Mouse (Mus musculus): ENCODE measurements at regions not wholly inside any gene's neighbourhood (a gene's known extent, or its start where the extent isn't known, plus 50 kb on each side); places are given as distances from the start of the nearest gene placed in this dataset.
"Not testable (repeated sequence)": the region's sequence is repeated elsewhere in the genome, so short reads cannot be mapped to it uniquely, and the experiment has no call there.

DNA sequence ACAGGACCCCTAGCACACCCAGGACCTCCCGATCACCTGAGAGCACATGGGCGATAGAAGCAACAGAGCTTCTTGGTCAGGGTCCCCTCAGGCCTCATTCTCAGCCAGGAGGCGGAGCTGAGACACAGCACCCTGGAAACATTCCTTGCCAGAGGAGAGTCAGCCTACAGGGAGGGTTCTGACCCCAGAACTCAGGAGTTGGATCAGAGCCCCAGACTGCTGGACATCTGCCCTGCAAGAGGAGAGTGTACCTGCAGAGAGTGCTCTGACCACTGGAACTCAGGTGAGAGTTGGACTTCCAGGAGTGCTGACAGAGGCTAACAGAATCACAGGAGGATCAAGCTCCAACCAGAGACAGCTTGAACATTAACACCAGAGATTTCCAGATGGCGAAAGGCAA, 76.1 kb downstream of the Gpr85 start:
- not testable (repeated sequence) for H3K9me3 ChIP-seq; H3K4me2 ChIP-seq; ATAC-seq (ENCODE audit: low FRiP score); H3K9ac ChIP-seq; H3K4me1 ChIP-seq (replicated peaks); H3K4me3 ChIP-seq; H3K27ac ChIP-seq; H3K27me3 ChIP-seq; H3K36me3 ChIP-seq
- 95% methylated on average over 4 of the region's 4 CpGs for WGBS

DNA sequence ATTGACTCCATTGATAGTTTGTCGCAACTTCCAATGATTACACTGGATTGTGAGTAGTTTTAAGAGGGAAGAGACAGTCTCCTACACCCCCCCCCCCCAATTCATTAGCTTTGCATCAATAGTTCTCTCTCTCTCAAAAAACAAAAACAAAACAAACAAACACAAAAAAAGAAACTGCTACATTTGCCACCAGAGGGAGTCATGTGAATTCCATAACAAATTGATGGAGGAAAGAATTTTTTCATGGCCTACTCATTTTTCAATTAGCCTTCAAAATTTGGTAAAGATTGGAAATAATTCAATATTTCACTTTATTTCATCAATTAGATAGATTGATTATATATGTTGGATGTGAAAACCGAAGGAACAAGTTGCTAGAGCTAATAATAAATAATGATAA, 80.3 kb downstream of the Gpr85 start:
- no peak overlapping the region for H3K4me2 ChIP-seq
- no peak for ATAC-seq (ENCODE audit: low FRiP score)
- H3K4me1 ChIP-seq (replicated peaks): no peaks in the 10 kb centered on the region
- H3K36me3 ChIP-seq: no peaks in the 10 kb centered on the region
- H3K9ac ChIP-seq: no peak overlapping the region
- no peaks in the 10 kb centered on the region for H3K9me3 ChIP-seq
- 91% methylated on average over 2 of the region's 2 CpGs for WGBS
- no peaks in the 10 kb centered on the region for H3K27me3 ChIP-seq
- no peak overlapping the region for H3K27ac ChIP-seq
- H3K4me3 ChIP-seq: no peak overlapping the region

DNA sequence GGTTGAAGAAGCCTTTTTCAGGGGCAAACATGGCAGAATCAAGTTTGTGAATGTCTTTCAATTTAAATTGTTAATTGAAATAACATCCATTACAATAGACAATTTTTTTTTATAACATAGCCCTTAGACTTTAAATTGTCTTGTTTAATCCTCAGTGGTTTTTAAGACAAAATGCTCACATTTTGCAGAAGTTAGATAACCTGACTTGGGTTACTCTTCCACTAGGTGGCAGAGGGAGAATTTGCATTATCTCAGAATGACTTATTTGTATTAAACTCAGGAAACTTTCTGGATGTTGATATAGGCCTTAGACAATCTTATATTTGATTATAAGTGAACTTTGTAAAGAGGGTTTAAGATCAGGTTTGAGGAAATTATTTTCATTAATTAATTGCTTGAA, 80.8 kb downstream of the Gpr85 start:
- no peaks in the 10 kb centered on the region for H3K36me3 ChIP-seq
- no peaks in the 10 kb centered on the region for H3K27me3 ChIP-seq
- H3K9ac ChIP-seq: no peak overlapping the region
- no peak overlapping the region for H3K27ac ChIP-seq
- H3K9me3 ChIP-seq: no peaks in the 10 kb centered on the region
- ATAC-seq (ENCODE audit: low FRiP score): no peak
- H3K4me1 ChIP-seq (replicated peaks): no peaks in the 10 kb centered on the region
- H3K4me2 ChIP-seq: no peak overlapping the region
- no peak overlapping the region for H3K4me3 ChIP-seq

DNA sequence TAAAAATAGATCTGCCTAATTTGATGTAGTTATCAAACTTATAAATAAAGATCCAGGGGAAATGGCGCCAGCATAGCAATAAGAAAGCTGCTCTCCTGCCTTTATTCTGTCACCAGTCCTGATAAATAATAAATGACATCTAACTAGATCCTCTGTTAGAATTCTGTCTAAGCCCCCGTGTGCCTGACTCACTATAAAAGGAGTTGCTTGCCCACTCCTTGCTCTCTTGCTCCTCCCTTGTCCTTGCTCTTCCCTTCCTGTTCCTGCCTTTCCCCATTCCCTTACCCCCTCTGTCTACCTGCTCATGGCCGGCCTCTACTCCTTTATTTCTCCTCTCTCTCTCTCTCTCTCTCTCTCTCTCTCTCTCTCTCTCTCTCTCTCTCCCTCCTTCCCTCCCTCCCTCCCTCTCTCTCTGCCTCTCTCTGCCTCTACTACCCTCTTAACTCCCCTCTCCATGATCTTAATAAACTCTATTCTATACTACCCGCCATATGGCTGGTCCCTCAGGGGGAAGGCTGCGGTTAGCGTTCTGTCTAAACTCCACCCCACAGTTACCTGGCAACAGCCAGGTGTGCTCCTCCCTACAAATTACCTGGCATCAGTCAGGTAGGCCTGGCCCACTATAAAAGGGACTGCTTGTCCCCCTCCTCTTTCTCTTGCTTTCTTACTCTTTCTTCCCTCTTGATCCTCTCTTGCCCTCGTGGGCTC, 71.3 kb upstream of the Bmt2 start:
- H3K4me1 ChIP-seq (replicated peaks): peaks cover 6% of the 10 kb centered on the region
- H3K27me3 ChIP-seq: no peaks in the 10 kb centered on the region
- H3K9ac ChIP-seq: no peak overlapping the region
- H3K9me3 ChIP-seq: no peaks in the 10 kb centered on the region
- no peaks in the 10 kb centered on the region for H3K36me3 ChIP-seq
- H3K27ac ChIP-seq: no peak overlapping the region
- no peak overlapping the region for H3K4me3 ChIP-seq
- WGBS: 57% methylated on average over 7 of the region's 7 CpGs
- ATAC-seq (ENCODE audit: low FRiP score): 0 out of 2 replicates have a peak, but pooled peaks have one; percentile 52
- H3K4me2 ChIP-seq: no peak overlapping the region

DNA sequence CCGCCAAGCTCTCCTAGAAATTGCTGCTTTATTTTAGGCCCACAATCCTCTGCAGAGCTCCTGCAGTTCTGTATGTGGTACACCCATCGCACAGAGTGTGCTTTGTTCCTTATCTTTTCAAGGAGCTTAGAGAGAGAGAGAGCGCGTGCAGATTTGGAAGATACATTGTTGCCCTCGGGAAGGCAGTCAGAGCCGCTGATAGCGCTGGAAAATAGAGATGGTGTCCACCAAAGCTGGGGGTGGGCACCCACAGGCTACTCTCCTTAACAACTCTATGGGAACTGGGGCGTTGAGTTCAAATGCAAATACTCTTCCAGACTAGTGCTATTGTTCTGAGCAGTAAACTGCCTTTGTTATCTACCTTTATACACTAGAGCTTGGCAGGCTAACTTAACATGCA, 70.2 kb upstream of the Bmt2 start:
- Histone ChIP-seq H3K4me1 (replicated peaks) (peaks cover 6% of the 10 kb centered on the region), H3K4me2 (peak overlapping the region; percentile 31), H3K9me3 (no peaks in the 10 kb centered on the region), H3K36me3 (no peaks in the 10 kb centered on the region), H3K27me3 (no peaks in the 10 kb centered on the region), H3K27ac (0 out of 2 replicates have a peak overlapping the region, but pooled peaks have one; percentile 30), H3K9ac (no peak overlapping the region), H3K4me3 (no peak overlapping the region)
- peak; percentile 68 for ATAC-seq (ENCODE audit: low FRiP score)
- WGBS: 7% methylated on average over 8 of the region's 8 CpGs

DNA sequence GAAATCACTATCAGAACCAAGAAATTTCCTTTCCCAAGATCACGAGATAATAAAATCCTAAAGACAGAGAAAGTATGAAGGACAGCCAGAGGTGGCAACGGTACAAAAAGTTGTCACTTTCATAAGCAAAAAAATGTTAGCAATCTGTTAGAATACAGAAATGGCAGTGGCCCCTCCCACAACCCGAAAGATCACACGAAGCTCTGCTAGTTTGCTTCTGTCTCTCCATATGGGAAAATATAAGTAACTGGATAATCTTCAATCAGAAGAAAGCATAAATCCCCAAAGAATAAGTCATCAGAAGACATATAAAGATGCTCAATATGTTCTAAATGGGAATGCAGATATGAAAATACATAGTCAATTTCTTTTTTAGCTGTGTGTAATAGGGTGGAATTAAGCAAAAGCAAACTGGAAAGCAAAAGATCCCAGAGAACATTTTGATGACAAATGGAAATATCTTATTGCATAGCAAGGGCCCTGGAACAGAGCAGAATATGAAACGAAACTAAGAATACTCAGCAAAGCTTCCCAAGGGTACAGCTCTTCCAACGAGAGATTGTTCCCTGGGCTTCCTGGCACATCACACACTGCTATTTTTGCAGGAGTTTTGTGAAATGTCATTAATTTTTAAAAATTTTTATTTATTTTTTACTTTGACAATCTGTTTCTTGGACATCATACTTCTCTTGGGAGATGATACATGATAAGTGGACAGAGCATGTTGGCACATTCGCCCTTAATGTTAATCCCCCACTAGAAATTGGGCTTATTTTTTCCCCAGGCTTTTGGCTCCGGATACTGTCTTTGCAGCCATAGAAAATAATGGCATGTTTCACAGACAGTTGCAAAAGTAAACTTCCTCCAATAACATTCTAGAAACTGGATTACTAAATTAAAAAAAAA, 69.1 kb upstream of the Bmt2 start:
- H3K9me3 ChIP-seq: no peaks in the 10 kb centered on the region
- peaks cover 6% of the 10 kb centered on the region for H3K4me1 ChIP-seq (replicated peaks)
- H3K27ac ChIP-seq: no peak overlapping the region
- H3K4me2 ChIP-seq: no peak overlapping the region
- H3K36me3 ChIP-seq: no peaks in the 10 kb centered on the region
- H3K27me3 ChIP-seq: no peaks in the 10 kb centered on the region
- H3K9ac ChIP-seq: no peak overlapping the region
- H3K4me3 ChIP-seq: no peak overlapping the region
- ATAC-seq (ENCODE audit: low FRiP score): no peak
- 86% methylated on average over 8 of the region's 8 CpGs for WGBS

All from hindbrain, embryonic 13.5 days (tissue).